13 mouse cellular contexts compared by ENCODE assay signal in genomic region chr10:75068624-75069328, GRCm38 (mm10). TPM values are rescaled to one million over a fixed set of nuclear protein-coding genes. Genes with fewer than 3 reads are reported as not detected.
DNase-seq lines count a peak whose midpoint lies in the region; ATAC-seq and TF ChIP-seq lines count a peak whose summit lies in the region.
"Had no signal": no experiment of that assay in that cellular context is flagged by ENCODE, and none has a peak within 500 bp of the region (broad histone marks: within the 10 kb centered on the region; RNA-seq: fewer than 3 reads in every experiment).

No protein-coding gene starts in this region.

- ATAC-seq in forebrain, embryonic 13.5 days = no peak
- no peak for ATAC-seq in forebrain, embryonic 12.5 days (ENCODE audit: low FRiP score)
- no peak for ATAC-seq in liver, embryonic 12.5 days
- peak; percentile 36; the same call in 1 of the 2 replicates for ATAC-seq in lung, embryonic 14.5 days (ENCODE audit: insufficient read depth)
- peak; percentile 47; the same call in 1 of the 2 replicates for ATAC-seq in stomach, postnatal 0 days (ENCODE audit: low FRiP score, low TSS enrichment)
- ATAC-seq: forebrain, embryonic 14.5 days had no signal

- TF ChIP-seq CTCF in liver, adult 2 months (IDR thresholded peaks at IDR 0.05; ENCODE audit: low read depth, low read length) = no peak
- TF ChIP-seq CTCF in lung, embryonic 14.5 days (IDR thresholded peaks at IDR 0.05; ENCODE audit: low read depth) = no peak
- no peak for TF ChIP-seq CTCF in stomach, postnatal 0 days (IDR thresholded peaks at IDR 0.05; ENCODE audit: low read depth)

- peaks cover 57% of the 10 kb centered on the region for H3K79me2 ChIP-seq in liver, adult 2 months (ENCODE audit: control insufficient read depth, insufficient read depth, low read length)

- H3K27me3 ChIP-seq in forebrain, embryonic 13.5 days = no peaks in the 10 kb centered on the region
- no peaks in the 10 kb centered on the region for H3K27me3 ChIP-seq in forebrain, embryonic 12.5 days
- no peaks in the 10 kb centered on the region for H3K27me3 ChIP-seq in liver, adult 2 months (ENCODE audit: control insufficient read depth, insufficient read depth, low read length)
- peaks cover 2% of the 10 kb centered on the region for H3K27me3 ChIP-seq in liver, embryonic 12.5 days (replicated peaks)
- no peaks in the 10 kb centered on the region for H3K27me3 ChIP-seq in lung, embryonic 14.5 days (ENCODE audit: insufficient read depth, low read length)
- H3K27me3 ChIP-seq in stomach, postnatal 0 days (ENCODE audit: control insufficient read depth, insufficient read depth, low read length) = no peaks in the 10 kb centered on the region
- H3K27me3 ChIP-seq: heart, embryonic 15.5 days; neural tube, embryonic 12.5 days had no signal

- no peak overlapping the region for H3K27ac ChIP-seq in forebrain, embryonic 13.5 days
- no peak overlapping the region for H3K27ac ChIP-seq in forebrain, embryonic 12.5 days
- peak overlapping the region; percentile 63 for H3K27ac ChIP-seq in liver, adult 2 months (replicated peaks; ENCODE audit: insufficient read depth, low read depth, low read length)
- H3K27ac ChIP-seq in liver, embryonic 12.5 days = no peak overlapping the region
- H3K27ac ChIP-seq in lung, embryonic 14.5 days (ENCODE audit: low read depth) = peak overlapping the region; percentile 42
- no peak overlapping the region for H3K27ac ChIP-seq in stomach, postnatal 0 days (replicated peaks)
- H3K27ac ChIP-seq: heart, embryonic 15.5 days; neural tube, embryonic 12.5 days had no signal

- H3K4me3 ChIP-seq in forebrain, embryonic 13.5 days = no peak overlapping the region
- no peak overlapping the region for H3K4me3 ChIP-seq in forebrain, embryonic 12.5 days (replicated peaks)
- no peak overlapping the region for H3K4me3 ChIP-seq in liver, adult 2 months (ENCODE audit: insufficient read depth, low read depth, low read length)
- H3K4me3 ChIP-seq in liver, embryonic 12.5 days = no peak overlapping the region
- H3K4me3 ChIP-seq in lung, embryonic 14.5 days (ENCODE audit: low read depth, low read length) = 0 out of 2 replicates have a peak overlapping the region, but pooled peaks have one; percentile 6
- H3K4me3 ChIP-seq in stomach, postnatal 0 days (ENCODE audit: low read depth, low read length) = no peak overlapping the region
- H3K4me3 ChIP-seq: heart, embryonic 15.5 days; neural tube, embryonic 12.5 days had no signal

- 65% methylated on average over 12 of the region's 12 CpGs for WGBS in forebrain, embryonic 13.5 days
- 66% methylated on average over 12 of the region's 12 CpGs for WGBS in forebrain, embryonic 12.5 days
- WGBS in liver, adult 2 months = 21% methylated on average over 12 of the region's 12 CpGs
- WGBS in liver, embryonic 12.5 days (ENCODE audit: insufficient replicate concordance) = 50% methylated on average over 12 of the region's 12 CpGs
- WGBS in lung, embryonic 14.5 days = 21% methylated on average over 12 of the region's 12 CpGs
- WGBS in stomach, postnatal 0 days = 28% methylated on average over 12 of the region's 12 CpGs

- DNase-seq in liver, adult 2 months (ENCODE audit: extremely low read depth, low read depth, low spot score) = peak; percentile 76
- DNase-seq in lung, embryonic 14.5 days = peak; percentile 44
- DNase-seq in stomach, postnatal 0 days (ENCODE audit: low spot score) = peak; percentile 28
- no peak for DNase-seq in adrenal gland, postnatal 36 days
- DNase-seq in right cerebral cortex, postnatal 25 days = no peak

- H3K9me3 ChIP-seq in forebrain, embryonic 13.5 days (replicated peaks) = no peaks in the 10 kb centered on the region
- H3K9me3 ChIP-seq in forebrain, embryonic 12.5 days = no peaks in the 10 kb centered on the region
- H3K9me3 ChIP-seq in liver, embryonic 12.5 days (replicated peaks) = no peaks in the 10 kb centered on the region
- no peaks in the 10 kb centered on the region for H3K9me3 ChIP-seq in lung, embryonic 14.5 days (ENCODE audit: low read depth, low read length)
- no peaks in the 10 kb centered on the region for H3K9me3 ChIP-seq in stomach, postnatal 0 days (ENCODE audit: control insufficient read depth, low read length)
- H3K9me3 ChIP-seq: heart, embryonic 15.5 days; neural tube, embryonic 12.5 days had no signal

- no peak for TF ChIP-seq POLR2A in liver, adult 2 months (IDR thresholded peaks at IDR 0.05; ENCODE audit: extremely low read depth, insufficient read depth, low read length)

- TF ChIP-seq EP300 in stomach, postnatal 0 days (optimal IDR thresholded peaks at IDR 0.05) = no peak

- no peak overlapping the region for H3K9ac ChIP-seq in forebrain, embryonic 13.5 days
- no peak overlapping the region for H3K9ac ChIP-seq in forebrain, embryonic 12.5 days
- H3K9ac ChIP-seq in liver, adult 2 months (ENCODE audit: low read depth, low read length) = no peak overlapping the region
- no peak overlapping the region for H3K9ac ChIP-seq in liver, embryonic 12.5 days
- H3K9ac ChIP-seq in lung, embryonic 14.5 days = no peak overlapping the region
- no peak overlapping the region for H3K9ac ChIP-seq in stomach, postnatal 0 days (ENCODE audit: low read length)
- H3K9ac ChIP-seq: heart, embryonic 15.5 days; neural tube, embryonic 12.5 days had no signal

- H3K36me3 ChIP-seq in forebrain, embryonic 13.5 days (ENCODE audit: poor library complexity, severe bottlenecking) = peaks cover 16% of the 10 kb centered on the region; the same call in 1 of the 2 replicates
- H3K36me3 ChIP-seq in forebrain, embryonic 12.5 days (replicated peaks) = peaks cover 18% of the 10 kb centered on the region; the same call in 1 of the 2 replicates
- H3K36me3 ChIP-seq in liver, adult 2 months (ENCODE audit: control insufficient read depth, insufficient read depth, low read length) = no peaks in the 10 kb centered on the region
- H3K36me3 ChIP-seq in liver, embryonic 12.5 days = peaks cover 5% of the 10 kb centered on the region; the same call in 1 of the 2 replicates
- H3K36me3 ChIP-seq in lung, embryonic 14.5 days (ENCODE audit: insufficient read depth) = peaks cover 16% of the 10 kb centered on the region; the same call in 1 of the 2 replicates
- H3K36me3 ChIP-seq in stomach, postnatal 0 days (ENCODE audit: control insufficient read depth, insufficient read depth, low read length) = no peaks in the 10 kb centered on the region

- 0 out of 2 replicates have a peak overlapping the region, but pooled peaks have one; percentile 7 for H3K4me2 ChIP-seq in forebrain, embryonic 13.5 days
- no peak overlapping the region for H3K4me2 ChIP-seq in forebrain, embryonic 12.5 days
- H3K4me2 ChIP-seq in liver, embryonic 12.5 days = no peak overlapping the region
- H3K4me2 ChIP-seq in lung, embryonic 14.5 days = peak overlapping the region; percentile 51
- H3K4me2 ChIP-seq in stomach, postnatal 0 days (replicated peaks; ENCODE audit: low read depth) = peak overlapping the region; percentile 19; the same call in 1 of the 2 replicates
- H3K4me2 ChIP-seq: heart, embryonic 15.5 days; midbrain, embryonic 11.5 days; neural tube, embryonic 12.5 days had no signal

- peaks cover 72% of the 10 kb centered on the region for H3K4me1 ChIP-seq in forebrain, embryonic 13.5 days
- H3K4me1 ChIP-seq in forebrain, embryonic 12.5 days = peaks cover 49% of the 10 kb centered on the region
- H3K4me1 ChIP-seq in liver, adult 2 months (ENCODE audit: control insufficient read depth, insufficient read depth, low read length) = peaks cover 11% of the 10 kb centered on the region
- H3K4me1 ChIP-seq in liver, embryonic 12.5 days = peaks cover 52% of the 10 kb centered on the region
- H3K4me1 ChIP-seq in lung, embryonic 14.5 days (ENCODE audit: insufficient read depth) = 0 out of 2 replicates have a peak, but pooled peaks cover 6% of the 10 kb centered on the region
- no peaks in the 10 kb centered on the region; the same call in 1 of the 2 replicates for H3K4me1 ChIP-seq in stomach, postnatal 0 days (replicated peaks; ENCODE audit: control insufficient read depth, insufficient read depth)

RNA-seq across cellular contexts. Expression of gene Bcr, which starts 8.4 kb away (rescaled TPM):
- polyA plus RNA-seq in forebrain, embryonic 13.5 days (2015; fragmentation: Nextera tagmentation; extraction: Ambion mirVana) = 11.5 and 13.5 TPM in 2 replicates
- polyA plus RNA-seq in forebrain, embryonic 12.5 days (2016; fragmentation: Nextera tagmentation; extraction: Ambion mirVana) = 11.5 TPM in 2 replicates
- 7.5 and 12.0 TPM in 2 replicates for total RNA-seq in liver, adult 2 months (2014; rRNA removed)
- 14.4 and 14.7 TPM in 2 replicates for polyA plus RNA-seq in liver, adult 2 months (2012; rRNA removed)
- 2.2 and 2.4 TPM in 2 replicates for polyA plus RNA-seq in liver, embryonic 12.5 days (2016; fragmentation: Nextera tagmentation; extraction: Ambion mirVana)
- 10.9 and 11.5 TPM in 2 replicates for polyA plus RNA-seq in lung, embryonic 14.5 days (2014; fragmentation: Nextera tagmentation; extraction: Ambion mirVana)
- polyA plus RNA-seq in stomach, postnatal 0 days (2015; fragmentation: Nextera tagmentation; extraction: Ambion mirVana) = 4.5 and 4.7 TPM in 2 replicates
- total RNA-seq in adrenal gland, postnatal 36 days (2021) = 10 to 100 TPM; 33.8 to 47.7 TPM

RNA-seq across cellular contexts. Expression of gene Rab36, which starts 31.9 kb away (rescaled TPM):
- polyA plus RNA-seq in forebrain, embryonic 13.5 days (2015; fragmentation: Nextera tagmentation; extraction: Ambion mirVana) = 11.3 and 14.4 TPM in 2 replicates
- 12.2 and 13.5 TPM in 2 replicates for polyA plus RNA-seq in forebrain, embryonic 12.5 days (2016; fragmentation: Nextera tagmentation; extraction: Ambion mirVana)
- total RNA-seq in liver, adult 2 months (2014; rRNA removed) = 0.18 and 0.34 TPM in 2 replicates
- 0.34 and 0.70 TPM in 2 replicates for polyA plus RNA-seq in liver, adult 2 months (2012; rRNA removed)
- polyA plus RNA-seq in liver, embryonic 12.5 days (2016; fragmentation: Nextera tagmentation; extraction: Ambion mirVana) = 3.4 and 4.1 TPM in 2 replicates
- 12.8 and 14.8 TPM in 2 replicates for polyA plus RNA-seq in lung, embryonic 14.5 days (2014; fragmentation: Nextera tagmentation; extraction: Ambion mirVana)
- polyA plus RNA-seq in stomach, postnatal 0 days (2015; fragmentation: Nextera tagmentation; extraction: Ambion mirVana) = 1.9 and 2.0 TPM in 2 replicates
- total RNA-seq in adrenal gland, postnatal 36 days (2021) = 10 to 100 TPM; 11.9 to 14.9 TPM

RNA-seq across cellular contexts. Expression of gene Rsph14, which starts 36.4 kb away (rescaled TPM):
- polyA plus RNA-seq in forebrain, embryonic 13.5 days (2015; fragmentation: Nextera tagmentation; extraction: Ambion mirVana) = 0.31 and 0.67 TPM in 2 replicates
- 0.72 TPM in 1 of 2 replicates, not detected in the other for polyA plus RNA-seq in forebrain, embryonic 12.5 days (2016; fragmentation: Nextera tagmentation; extraction: Ambion mirVana)
- total RNA-seq in liver, adult 2 months (2014; rRNA removed) = not detected in 2 replicates
- not detected in 2 replicates for polyA plus RNA-seq in liver, adult 2 months (2012; rRNA removed)
- polyA plus RNA-seq in liver, embryonic 12.5 days (2016; fragmentation: Nextera tagmentation; extraction: Ambion mirVana) = 0.08 TPM in 1 of 2 replicates, not detected in the other
- not detected in 2 replicates for polyA plus RNA-seq in lung, embryonic 14.5 days (2014; fragmentation: Nextera tagmentation; extraction: Ambion mirVana)
- not detected in 2 replicates for polyA plus RNA-seq in stomach, postnatal 0 days (2015; fragmentation: Nextera tagmentation; extraction: Ambion mirVana)
- total RNA-seq in adrenal gland, postnatal 36 days (2021) = under 1 TPM; 0.56 TPM
- polyA plus RNA-seq: embryonic facial prominence, embryonic 11.5 days; forebrain, embryonic 14.5 days; heart, embryonic 15.5 days; midbrain, embryonic 11.5 days; neural tube, embryonic 12.5 days had no signal

Comparison
In these comparisons a context has a peak if more than half of its experiments do, and no peak if none do; other contexts are left out.
1. H3K27ac ChIP-seq: peak in liver, adult 2 months (single experiment) and lung, embryonic 14.5 days (single experiment); none in forebrain, embryonic 13.5 days (single experiment), forebrain, embryonic 12.5 days (single experiment), liver, embryonic 12.5 days (single experiment) and stomach, postnatal 0 days (single experiment).
2. H3K4me2 ChIP-seq: peak in forebrain, embryonic 13.5 days (single experiment), lung, embryonic 14.5 days (single experiment) and stomach, postnatal 0 days (single experiment); none in forebrain, embryonic 12.5 days (single experiment) and liver, embryonic 12.5 days (single experiment).
3. ATAC-seq: peak in lung, embryonic 14.5 days (single experiment) and stomach, postnatal 0 days (single experiment); none in forebrain, embryonic 13.5 days (single experiment), forebrain, embryonic 12.5 days (single experiment) and liver, embryonic 12.5 days (single experiment).
4. DNase-seq: peak in liver, adult 2 months (single experiment), lung, embryonic 14.5 days (single experiment) and stomach, postnatal 0 days (single experiment); none in adrenal gland, postnatal 36 days (0 of 2) and right cerebral cortex, postnatal 25 days (single experiment).